Mouse (Mus musculus): ENCODE data around the gene Apoh. TPM values are rescaled to one million over a fixed set of nuclear protein-coding genes. Genes with fewer than 3 reads are reported as not detected.

Gene Apoh
- polyA plus RNA-seq, 1 experiment, result 0.82 TPM

DNA sequence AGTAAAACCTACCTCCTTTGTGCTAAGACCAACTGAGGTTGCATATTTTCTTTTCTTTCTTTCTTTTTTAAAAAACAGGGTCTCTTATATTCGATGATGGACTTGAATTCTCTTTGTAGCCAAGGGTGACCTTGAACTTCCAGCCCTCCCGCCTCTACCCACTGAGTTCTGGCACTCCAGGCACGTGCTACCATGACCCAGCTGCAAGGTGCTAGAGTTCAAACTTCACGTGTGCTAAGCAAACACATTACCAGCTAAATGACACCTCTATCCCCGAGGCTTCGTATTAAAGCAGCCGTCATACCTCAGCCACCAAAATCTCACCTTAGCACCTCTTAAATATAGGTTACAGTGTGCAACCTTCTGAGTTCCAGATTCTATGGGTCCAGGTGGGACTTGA lies 22.4 kb downstream of the Apoh start:
- Histone ChIP-seq H3K4me1 (ENCODE audit: control insufficient read depth, insufficient read depth, low read length) (no peaks in the 10 kb centered on the region), H3K4me3 (replicated peaks; ENCODE audit: insufficient read depth, low read depth, low read length) (no peak overlapping the region), H3K27ac (ENCODE audit: insufficient read depth, low read length) (no peak overlapping the region), H3K27me3 (ENCODE audit: control insufficient read depth, insufficient read depth, low read length) (no peaks in the 10 kb centered on the region)
- DNase-seq, result no peak
- no peak for TF ChIP-seq CTCF (IDR thresholded peaks at IDR 0.05; ENCODE audit: borderline replicate concordance, insufficient read depth, low read depth, low read length)
- no peak for TF ChIP-seq POLR2A (IDR thresholded peaks at IDR 0.05; ENCODE audit: borderline replicate concordance, insufficient read depth, low read length)
- 77% methylated on average over 7 of the region's 7 CpGs for WGBS

DNA sequence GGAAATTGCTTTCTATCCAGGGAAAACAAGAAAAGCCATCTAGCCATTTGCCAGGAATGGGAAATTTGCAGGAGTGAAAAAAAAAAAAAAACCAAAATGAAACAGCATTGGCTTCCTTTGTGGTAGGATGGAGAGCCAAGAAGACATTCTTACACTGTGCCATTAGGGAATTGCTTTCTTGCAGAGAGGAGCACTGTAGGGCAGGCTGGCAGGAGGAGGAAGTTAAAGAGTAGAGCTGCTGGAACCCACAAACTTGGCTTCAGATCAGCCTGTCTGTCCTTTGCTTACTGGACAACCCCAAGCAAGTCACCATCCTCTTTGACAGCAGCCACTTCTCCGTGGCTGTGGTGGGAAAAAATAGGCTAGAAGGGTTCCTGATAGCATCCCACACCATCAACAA lies 23.9 kb downstream of the Apoh start:
- TF ChIP-seq CTCF (IDR thresholded peaks at IDR 0.05; ENCODE audit: borderline replicate concordance, insufficient read depth, low read depth, low read length), result no peak
- no peak for TF ChIP-seq POLR2A (IDR thresholded peaks at IDR 0.05; ENCODE audit: borderline replicate concordance, insufficient read depth, low read length)
- Histone ChIP-seq H3K27ac (ENCODE audit: insufficient read depth, low read length) (no peak overlapping the region), H3K4me1 (ENCODE audit: control insufficient read depth, insufficient read depth, low read length) (no peaks in the 10 kb centered on the region), H3K4me3 (replicated peaks; ENCODE audit: insufficient read depth, low read depth, low read length) (no peak overlapping the region), H3K27me3 (ENCODE audit: control insufficient read depth, insufficient read depth, low read length) (no peaks in the 10 kb centered on the region)
- 50% methylated on average over 1 of the region's 1 CpGs for WGBS
- DNase-seq, result no peak

DNA sequence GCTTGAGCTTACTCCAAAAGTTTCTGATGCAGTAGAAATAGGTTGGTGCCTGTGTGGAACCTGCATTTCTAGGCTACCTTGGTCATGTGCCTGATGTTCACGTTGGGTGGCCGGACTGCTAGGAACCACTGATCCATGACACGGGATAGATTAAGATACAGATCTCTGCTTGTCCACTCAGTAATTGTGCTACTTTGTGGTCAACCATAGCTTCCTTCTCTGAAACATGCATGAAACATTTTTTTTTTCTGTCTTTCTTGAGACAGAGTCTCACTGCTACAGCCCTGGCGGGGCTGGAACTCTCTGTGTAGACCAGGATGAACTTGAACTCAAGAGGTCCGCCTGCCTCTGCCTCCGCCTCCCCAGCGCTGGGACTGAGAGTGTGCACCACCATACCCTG lies 33.7 kb downstream of the Apoh start:
- Histone ChIP-seq H3K4me3 (replicated peaks; ENCODE audit: insufficient read depth, low read depth, low read length) (no peak overlapping the region), H3K4me1 (ENCODE audit: control insufficient read depth, insufficient read depth, low read length) (no peaks in the 10 kb centered on the region), H3K27me3 (ENCODE audit: control insufficient read depth, insufficient read depth, low read length) (no peaks in the 10 kb centered on the region), H3K27ac (ENCODE audit: insufficient read depth, low read length) (no peak overlapping the region)
- 90% methylated on average over 7 of the region's 7 CpGs for WGBS
- DNase-seq, result no peak
- TF ChIP-seq CTCF (IDR thresholded peaks at IDR 0.05; ENCODE audit: borderline replicate concordance, insufficient read depth, low read depth, low read length) (no peak), POLR2A (IDR thresholded peaks at IDR 0.05; ENCODE audit: borderline replicate concordance, insufficient read depth, low read length) (no peak)

DNA sequence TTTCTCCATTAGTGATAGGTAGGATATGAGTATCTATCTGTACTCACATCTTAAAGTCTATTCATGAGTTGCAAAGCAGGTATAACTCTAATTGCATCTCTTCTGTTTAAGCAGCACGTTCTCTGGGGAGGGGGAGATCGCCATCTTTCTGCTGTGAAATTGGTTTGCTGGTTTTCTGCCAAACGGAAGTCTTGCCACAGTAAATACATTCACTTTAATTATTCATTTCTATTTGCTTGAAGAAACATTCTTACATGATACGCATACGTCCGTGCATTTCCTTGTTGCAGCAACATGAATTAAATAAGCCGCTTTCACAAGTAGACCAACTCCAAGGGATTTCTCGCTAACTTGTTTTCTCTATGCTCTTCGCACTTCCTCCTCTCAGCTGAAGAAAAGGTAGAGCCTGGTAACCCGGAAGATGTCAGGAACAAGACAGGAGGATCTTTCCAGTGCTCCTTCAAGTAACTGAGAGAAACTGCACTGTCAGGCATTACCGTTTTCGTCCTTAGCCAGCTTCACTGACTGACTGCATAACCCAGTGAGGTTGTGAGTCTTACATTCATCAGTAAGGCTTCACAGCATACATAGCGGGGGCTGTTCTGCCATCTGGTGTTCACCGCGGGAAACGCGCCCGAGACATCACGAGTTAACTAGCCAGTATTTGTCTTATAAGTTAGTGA lies 34.7 kb downstream of the Apoh start:
- DNase-seq, result peak; percentile 66 to 72
- 19% methylated on average over 19 of the region's 19 CpGs for WGBS

GRCm38 (mm10) chr11:108378363-108378751 lies 35.2 kb downstream of the Apoh start:
- no peaks in the 10 kb centered on the region for H3K27me3 ChIP-seq (ENCODE audit: control insufficient read depth, insufficient read depth, low read length)
- H3K27ac ChIP-seq (ENCODE audit: insufficient read depth, low read length), result no peak overlapping the region
- H3K4me3 ChIP-seq (replicated peaks; ENCODE audit: insufficient read depth, low read depth, low read length), result no peak overlapping the region
- 79% methylated on average over 4 of the region's 4 CpGs for WGBS
- H3K4me1 ChIP-seq (ENCODE audit: control insufficient read depth, insufficient read depth, low read length), result no peaks in the 10 kb centered on the region
- no peak for DNase-seq
- TF ChIP-seq CTCF (IDR thresholded peaks at IDR 0.05; ENCODE audit: borderline replicate concordance, insufficient read depth, low read depth, low read length) (no peak), POLR2A (IDR thresholded peaks at IDR 0.05; ENCODE audit: borderline replicate concordance, insufficient read depth, low read length) (no peak)

More for the DNA sequence above, 34.7 kb downstream of the Apoh start:
- Histone ChIP-seq H3K27ac (ENCODE audit: insufficient read depth, low read length) (no peak overlapping the region), H3K4me1 (ENCODE audit: control insufficient read depth, insufficient read depth, low read length) (no peaks in the 10 kb centered on the region), H3K4me3 (replicated peaks; ENCODE audit: insufficient read depth, low read depth, low read length) (no peak overlapping the region), H3K27me3 (ENCODE audit: control insufficient read depth, insufficient read depth, low read length) (no peaks in the 10 kb centered on the region)
- TF ChIP-seq POLR2A (IDR thresholded peaks at IDR 0.05; ENCODE audit: borderline replicate concordance, insufficient read depth, low read length) (no peak), CTCF (IDR thresholded peaks at IDR 0.05; ENCODE audit: borderline replicate concordance, insufficient read depth, low read depth, low read length) (peak; percentile 96)

DNA sequence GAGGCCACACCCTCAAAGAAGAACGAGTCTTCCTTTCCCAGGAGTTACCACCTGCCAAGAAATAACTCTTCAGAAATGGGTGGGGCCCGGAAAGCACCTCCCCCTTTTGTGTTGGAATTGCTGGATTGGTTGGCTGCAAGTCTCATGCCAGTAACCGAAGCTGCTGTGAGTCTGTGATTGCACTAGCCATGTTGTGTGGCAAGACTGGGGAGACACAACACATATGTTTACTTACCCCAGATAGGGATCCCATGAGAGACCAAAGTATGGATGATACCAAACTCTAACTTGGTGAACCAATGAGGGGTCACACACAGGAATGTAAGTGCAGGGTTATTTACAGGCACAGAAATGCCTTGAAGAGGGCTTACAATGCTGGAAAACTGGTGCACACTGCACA lies 39.5 kb downstream of the Apoh start:
- H3K27ac ChIP-seq (ENCODE audit: insufficient read depth, low read length), result no peak overlapping the region
- no peaks in the 10 kb centered on the region for H3K4me1 ChIP-seq (ENCODE audit: control insufficient read depth, insufficient read depth, low read length)
- no peak for TF ChIP-seq POLR2A (IDR thresholded peaks at IDR 0.05; ENCODE audit: borderline replicate concordance, insufficient read depth, low read length)
- TF ChIP-seq CTCF (IDR thresholded peaks at IDR 0.05; ENCODE audit: borderline replicate concordance, insufficient read depth, low read depth, low read length), result no peak
- no peaks in the 10 kb centered on the region; the same call in 1 of the 2 replicates for H3K27me3 ChIP-seq (ENCODE audit: control insufficient read depth, insufficient read depth, low read length)
- no peak for DNase-seq
- H3K4me3 ChIP-seq (replicated peaks; ENCODE audit: insufficient read depth, low read depth, low read length), result no peak overlapping the region
- WGBS, result 78% methylated on average over 3 of the region's 3 CpGs

GRCm38 (mm10) chr11:108384920-108385665 lies 41.9 kb downstream of the Apoh start:
- Histone ChIP-seq H3K27ac (ENCODE audit: insufficient read depth, low read length) (no peak overlapping the region), H3K4me3 (replicated peaks; ENCODE audit: insufficient read depth, low read depth, low read length) (no peak overlapping the region), H3K27me3 (ENCODE audit: control insufficient read depth, insufficient read depth, low read length) (no peaks in the 10 kb centered on the region; the same call in 1 of the 2 replicates), H3K4me1 (ENCODE audit: control insufficient read depth, insufficient read depth, low read length) (no peaks in the 10 kb centered on the region)
- WGBS, result 67% methylated on average over 4 of the region's 4 CpGs
- TF ChIP-seq POLR2A (IDR thresholded peaks at IDR 0.05; ENCODE audit: borderline replicate concordance, insufficient read depth, low read length) (no peak), CTCF (IDR thresholded peaks at IDR 0.05; ENCODE audit: borderline replicate concordance, insufficient read depth, low read depth, low read length) (no peak)
- no peak for DNase-seq

- DNase-seq, result no peak
- no peak overlapping the region for H3K27ac ChIP-seq (ENCODE audit: insufficient read depth, low read length)
- no peak for TF ChIP-seq POLR2A (IDR thresholded peaks at IDR 0.05; ENCODE audit: borderline replicate concordance, insufficient read depth, low read length)
- no peak for TF ChIP-seq CTCF (IDR thresholded peaks at IDR 0.05; ENCODE audit: borderline replicate concordance, insufficient read depth, low read depth, low read length)
- H3K27me3 ChIP-seq (ENCODE audit: control insufficient read depth, insufficient read depth, low read length), result no peaks in the 10 kb centered on the region; the same call in 1 of the 2 replicates
- H3K4me1 ChIP-seq (ENCODE audit: control insufficient read depth, insufficient read depth, low read length), result no peaks in the 10 kb centered on the region
- no peak overlapping the region for H3K4me3 ChIP-seq (replicated peaks; ENCODE audit: insufficient read depth, low read depth, low read length)
- WGBS, result 92% methylated on average over 1 of the region's 1 CpGs
These were observed 42.5 kb downstream of the Apoh start for GRCm38 (mm10) chr11:108385666-108386024.
